Mouse (Mus musculus) embryonic fibroblast, embryonic 13.5 days (primary cell): ENCODE measurements around the gene Itpr1. TPM values are rescaled to one million over a fixed set of nuclear protein-coding genes. Genes with fewer than 3 reads are reported as not detected.

Experiments used
- H3K27ac ChIP-seq: 2 replicates; pipeline ENCODE4 v1.5.1; 2012; ENCODE audit warnings: low read length, control low read depth, inconsistent platforms; ENCODE audit not compliant: insufficient read depth
- H3K4me1 ChIP-seq: 2 replicates; pipeline ENCODE4 v1.6.1; 2011; ENCODE audit warnings: low read length; ENCODE audit not compliant: control insufficient read depth, insufficient read depth
- H3K4me3 ChIP-seq: 2 replicates; pipeline ENCODE4 v1.5.1; 2011; ENCODE audit warnings: mild to moderate bottlenecking, control low read depth, low read length; ENCODE audit not compliant: insufficient read depth
- CTCF ChIP-seq: IDR thresholded peaks from 2 replicates; pipeline ENCODE4 v1.5.1; 2011; ENCODE audit warnings: mild to moderate bottlenecking, control low read depth, low read length, moderate library complexity, borderline replicate concordance; ENCODE audit not compliant: insufficient read depth
- POLR2A ChIP-seq: IDR thresholded peaks from 2 replicates; pipeline ENCODE4 v1.6.1; 2011; ENCODE audit warnings: low read depth, mild to moderate bottlenecking, control low read depth, low read length, moderate library complexity
- polyA plus RNA-seq: library from polyadenylated mRNA; stranded (reverse); fragments of >200 nt; gene quantifications from 2 replicates; pipeline ENCODE4 v1.2.4, GENCODE M21; 2011; ENCODE audit warnings: low read depth; ENCODE audit not compliant: missing spikeins, insufficient read length

Itpr1 gene
- polyA plus RNA-seq, 1 experiment: 38.0 TPM

GRCm38 (mm10) chr6:108424749-108425584, 212.1 kb downstream of the Itpr1 start:
- H3K4me3 ChIP-seq: no peak overlapping the region
- TF ChIP-seq CTCF (no peak), POLR2A (no peak)
- no peaks in the 10 kb centered on the region for H3K4me1 ChIP-seq
- no peak overlapping the region for H3K27ac ChIP-seq

DNA sequence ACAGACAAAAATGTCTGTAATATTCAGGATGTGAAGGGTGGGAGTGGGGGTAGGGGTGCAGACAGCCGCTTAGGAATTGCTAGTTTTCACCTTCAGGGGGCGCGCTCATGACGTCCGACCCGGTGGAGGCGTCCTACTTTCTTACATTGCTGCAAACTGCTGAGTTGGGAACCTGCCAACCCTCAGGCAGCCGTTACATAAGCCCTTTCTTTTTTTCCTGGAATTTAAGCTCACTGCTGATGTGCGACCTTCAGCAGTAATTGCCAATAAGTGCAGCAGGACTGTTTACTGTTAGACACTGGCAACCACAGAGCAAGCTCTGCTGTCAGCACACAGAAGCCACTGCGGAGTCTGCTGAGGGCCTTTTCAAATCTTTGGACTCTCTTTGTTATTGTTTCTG, 213.9 kb downstream of the Itpr1 start:
- TF ChIP-seq POLR2A (no peak), CTCF (peak; percentile 63; the same call in 1 of the 2 replicates)
- H3K27ac ChIP-seq: peak overlapping the region; percentile 28
- H3K4me3 ChIP-seq: no peak overlapping the region
- H3K4me1 ChIP-seq: 0 out of 2 replicates have a peak, but pooled peaks cover 4% of the 10 kb centered on the region

GRCm38 (mm10) chr6:108428383-108428782, 215.5 kb downstream of the Itpr1 start:
- no peak overlapping the region for H3K27ac ChIP-seq
- no peak for TF ChIP-seq CTCF
- TF ChIP-seq POLR2A: no peak
- H3K4me3 ChIP-seq: no peak overlapping the region
- 0 out of 2 replicates have a peak, but pooled peaks cover 4% of the 10 kb centered on the region for H3K4me1 ChIP-seq

DNA sequence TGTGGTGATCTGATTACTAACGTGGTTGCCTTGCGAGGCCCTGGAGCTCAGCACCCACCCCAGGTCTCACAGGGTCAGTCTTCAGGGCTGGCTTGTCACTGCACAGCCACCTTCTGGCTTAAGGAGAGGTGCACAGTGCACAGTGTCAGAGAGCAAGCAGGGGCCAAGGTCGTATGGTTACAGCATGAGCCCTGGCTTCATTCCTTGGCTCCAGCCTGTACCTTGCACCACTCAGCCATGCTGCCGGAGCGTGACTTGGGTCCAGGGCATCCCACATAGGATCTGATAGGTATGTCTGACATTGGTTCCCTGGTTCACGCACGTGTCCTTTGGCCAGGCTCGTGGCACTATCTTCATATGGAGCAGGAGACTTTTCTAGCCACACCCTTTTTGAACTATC, 217.1 kb downstream of the Itpr1 start:
- no peak overlapping the region for H3K4me3 ChIP-seq
- no peak overlapping the region for H3K27ac ChIP-seq
- TF ChIP-seq POLR2A: no peak
- TF ChIP-seq CTCF: no peak
- H3K4me1 ChIP-seq: 0 out of 2 replicates have a peak, but pooled peaks cover 4% of the 10 kb centered on the region

DNA sequence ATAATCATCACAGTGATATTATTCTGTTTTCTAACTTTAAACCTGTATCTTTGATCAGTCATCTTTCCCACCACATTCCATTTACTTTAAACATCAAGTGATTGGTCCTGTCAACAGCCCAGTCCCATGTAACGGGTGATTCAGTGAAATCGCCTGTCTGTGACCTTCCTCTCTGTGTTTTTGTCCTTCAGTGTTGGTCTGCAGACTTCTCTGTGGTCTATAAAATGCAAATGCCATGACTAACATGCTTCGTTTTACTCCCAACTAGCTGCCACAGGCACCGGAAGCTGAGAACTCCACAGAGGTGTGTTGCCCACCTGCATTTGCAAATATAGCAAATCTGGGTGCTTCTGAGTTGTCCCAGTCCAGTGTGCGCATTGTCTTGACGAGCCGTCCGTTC, 218.3 kb downstream of the Itpr1 start:
- Histone ChIP-seq H3K4me3 (no peak overlapping the region), H3K4me1 (peaks cover 6% of the 10 kb centered on the region), H3K27ac (no peak overlapping the region)
- TF ChIP-seq CTCF: no peak
- TF ChIP-seq POLR2A: no peak

DNA sequence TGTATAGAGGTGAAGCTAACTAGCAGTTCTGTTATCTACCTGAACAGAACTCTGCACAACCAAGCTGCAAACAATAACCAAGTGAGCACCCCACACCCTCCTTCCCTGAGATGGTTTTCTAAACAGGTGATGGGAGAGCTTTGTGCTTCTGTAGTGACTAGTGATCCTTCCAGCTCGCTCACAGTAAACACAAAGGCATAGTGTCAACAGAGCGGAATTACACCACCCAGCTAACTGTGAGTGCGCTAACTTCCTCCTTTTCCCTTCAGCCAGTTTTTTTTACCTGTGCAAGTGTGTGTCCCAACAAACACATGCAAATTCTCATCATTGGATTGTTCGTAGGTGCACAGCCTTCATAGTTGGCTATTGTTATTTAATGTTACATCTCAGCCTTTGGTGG, 219.9 kb downstream of the Itpr1 start:
- Histone ChIP-seq H3K4me1 (peaks cover 7% of the 10 kb centered on the region), H3K4me3 (no peak overlapping the region), H3K27ac (no peak overlapping the region)
- no peak for TF ChIP-seq CTCF
- no peak for TF ChIP-seq POLR2A

GRCm38 (mm10) chr6:108434816-108435215, 221.9 kb downstream of the Itpr1 start:
- no peak overlapping the region for H3K4me3 ChIP-seq
- TF ChIP-seq POLR2A: no peak
- no peak for TF ChIP-seq CTCF
- H3K27ac ChIP-seq: no peak overlapping the region
- peaks cover 7% of the 10 kb centered on the region for H3K4me1 ChIP-seq

GRCm38 (mm10) chr6:108435467-108435866, 222.6 kb downstream of the Itpr1 start:
- TF ChIP-seq POLR2A: no peak
- no peak for TF ChIP-seq CTCF
- H3K4me3 ChIP-seq: no peak overlapping the region
- peaks cover 7% of the 10 kb centered on the region for H3K4me1 ChIP-seq
- no peak overlapping the region for H3K27ac ChIP-seq

DNA sequence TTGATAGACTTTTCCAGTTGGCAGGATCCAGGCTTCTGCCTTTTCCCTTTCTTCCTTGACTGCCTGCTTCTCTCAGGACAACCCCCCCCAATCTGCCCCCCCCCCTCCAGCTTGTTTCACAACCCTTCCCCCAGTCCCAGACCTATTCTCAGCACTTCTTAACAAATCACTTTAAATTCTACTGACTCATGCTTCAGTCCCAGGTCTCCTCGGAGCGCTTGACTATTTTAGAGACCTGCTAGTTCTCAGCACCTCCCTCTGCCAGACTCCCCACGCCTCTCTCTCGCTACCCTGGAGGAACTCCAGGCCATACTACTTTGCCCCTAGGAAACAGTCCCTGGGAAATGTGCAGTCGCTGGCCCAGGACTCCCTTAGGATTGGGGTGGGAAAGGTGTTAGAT, 223.7 kb downstream of the Itpr1 start:
- TF ChIP-seq POLR2A (no peak), CTCF (no peak)
- H3K4me1 ChIP-seq: peaks cover 3% of the 10 kb centered on the region
- no peak overlapping the region for H3K4me3 ChIP-seq

DNA sequence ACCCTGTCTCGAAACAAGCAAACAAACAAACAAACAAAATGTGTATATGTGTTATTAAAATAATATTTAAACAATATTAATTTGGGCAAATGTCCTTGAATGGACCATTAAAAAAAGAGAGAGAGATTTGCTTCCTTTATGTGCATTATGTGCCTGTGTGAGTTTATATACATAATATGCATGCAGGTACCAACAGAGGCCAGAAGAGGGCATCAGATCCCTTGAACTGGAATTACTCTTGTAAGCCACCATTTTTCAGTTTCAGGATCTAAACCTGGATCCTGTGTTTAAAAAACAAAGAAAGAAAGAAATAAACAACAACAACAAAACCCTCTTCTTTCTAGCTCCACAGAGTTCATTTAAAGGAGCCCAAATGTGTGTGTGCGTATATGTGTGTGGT, 228.4 kb downstream of the Itpr1 start:
- TF ChIP-seq POLR2A (no peak), CTCF (no peak)
- Histone ChIP-seq H3K4me1 (peaks cover 4% of the 10 kb centered on the region), H3K4me3 (no peak overlapping the region), H3K27ac (no peak overlapping the region)

More for the DNA sequence above, 223.7 kb downstream of the Itpr1 start:
- no peak overlapping the region for H3K27ac ChIP-seq
